Mouse (Mus musculus) myocyte (in vitro differentiated cells): ENCODE results near the gene Col10a1. TPM values are rescaled to one million over a fixed set of nuclear protein-coding genes. Genes with fewer than 3 reads are reported as not detected.
A peak's percentile ranks its signal among the peaks of the same experiment; 100 is the strongest.
"Not testable (repeated sequence)": the region's sequence is repeated elsewhere in the genome, so short reads cannot be mapped to it uniquely, and the experiment has no call there.

Experiments
- H3K27me3 ChIP-seq: one replicate; pipeline ENCODE4 v1.6.1; 2011; ENCODE audit not compliant: control insufficient read depth, insufficient read depth, insufficient read length
- H3K36me3 ChIP-seq: one replicate; pipeline ENCODE4 v1.6.1; 2011; ENCODE audit not compliant: control insufficient read depth, insufficient read depth
- H3K4me2 ChIP-seq: one replicate; pipeline ENCODE4 v1.6.1; 2011; ENCODE audit warnings: low read depth, control low read depth
- H3K4me3 ChIP-seq: one replicate; pipeline ENCODE4 v1.5.1; 2011; ENCODE audit warnings: mild to moderate bottlenecking, control low read depth, moderate library complexity
- H3K79me2 ChIP-seq: one replicate; pipeline ENCODE4 v1.6.1; 2011; ENCODE audit not compliant: control insufficient read depth, insufficient read depth
- H3ac ChIP-seq: one replicate; pipeline ENCODE4 v1.6.1; 2011; ENCODE audit not compliant: control insufficient read depth, insufficient read length
- CEBPB ChIP-seq: IDR thresholded peaks from 2 replicates; pipeline ENCODE4 v1.6.1; 2011; ENCODE audit warnings: mild to moderate bottlenecking, moderate library complexity; ENCODE audit not compliant: poor library complexity, insufficient read depth, severe bottlenecking
- E2F4 ChIP-seq: IDR thresholded peaks from one replicate; pipeline ENCODE4 v1.6.1; 2011; ENCODE audit warnings: mild to moderate bottlenecking, control low read depth, moderate library complexity; ENCODE audit not compliant: insufficient read depth
- MAX ChIP-seq: IDR thresholded peaks from one replicate; pipeline ENCODE4 v1.6.1; 2011; ENCODE audit warnings: low read depth, mild to moderate bottlenecking, control low read depth
- MYOD1 ChIP-seq, 3 experiments: IDR thresholded peaks; one replicate each; pipeline ENCODE4 v1.6.1; 2011; ENCODE audit warnings: control low read depth in 2 of 3, low read depth in 2 of 3, mild to moderate bottlenecking in 2 of 3, moderate library complexity in 1 of 3; ENCODE audit not compliant: insufficient read length in 2 of 3, control insufficient read depth in 1 of 3
- MYOG ChIP-seq, 3 experiments: IDR thresholded peaks; one replicate each; pipeline ENCODE4 v1.6.1; 2011; ENCODE audit warnings: control low read depth in 2 of 3, low read depth in 2 of 3, mild to moderate bottlenecking in 2 of 3; ENCODE audit not compliant: insufficient read length in 2 of 3, control insufficient read depth in 1 of 3, insufficient read depth in 1 of 3
- POLR2A ChIP-seq: IDR thresholded peaks from one replicate; pipeline ENCODE4 v1.6.1; 2011; ENCODE audit warnings: low read depth, mild to moderate bottlenecking, control low read depth, moderate library complexity; ENCODE audit not compliant: insufficient read length
- POLR2AphosphoS2 ChIP-seq: IDR thresholded peaks from one replicate; pipeline ENCODE4 v1.6.1; 2011; ENCODE audit warnings: low read depth, control low read depth; ENCODE audit not compliant: insufficient read length
- REST ChIP-seq: IDR thresholded peaks from one replicate; pipeline ENCODE4 v1.6.1; 2011; ENCODE audit warnings: mild to moderate bottlenecking, control low read depth, moderate library complexity; ENCODE audit not compliant: insufficient read depth, insufficient read length
- SRF ChIP-seq: IDR thresholded peaks from one replicate; pipeline ENCODE4 v1.6.1; 2011; ENCODE audit warnings: low read depth; ENCODE audit not compliant: control insufficient read depth, insufficient read length
- TCF12 ChIP-seq: IDR thresholded peaks from one replicate; pipeline ENCODE4 v1.6.1; 2011; ENCODE audit warnings: mild to moderate bottlenecking, control low read depth; ENCODE audit not compliant: poor library complexity, insufficient read depth, severe bottlenecking
- TCF3 ChIP-seq: IDR thresholded peaks from one replicate; pipeline ENCODE4 v1.6.1; 2011; ENCODE audit warnings: low read depth, control low read depth; ENCODE audit not compliant: insufficient read length
- USF1 ChIP-seq: IDR thresholded peaks from one replicate; pipeline ENCODE4 v1.6.1; 2011; ENCODE audit warnings: low read depth, mild to moderate bottlenecking, control low read depth, moderate library complexity
- polyA plus RNA-seq: library from polyadenylated mRNA; unstranded; fragments of >200 nt; fragmentation: generic; extraction: Trizol; gene quantifications from one replicate; pipeline ENCODE4 v1.2.1, GENCODE M21; 2012; ENCODE audit warnings: missing spikeins

The Col10a1 gene
- polyA plus RNA-seq, 1 experiment: 0.08 TPM

GRCm38 (mm10) chr10:34399267-34399666 lies 9.5 kb downstream of the Col10a1 start:
- Histone ChIP-seq H3K27me3 (no peaks in the 10 kb centered on the region), H3K4me2 (no peak overlapping the region), H3K4me3 (no peak overlapping the region), H3K36me3 (peaks cover 11% of the 10 kb centered on the region), H3ac (no peak overlapping the region), H3K79me2 (no peaks in the 10 kb centered on the region)
- TF ChIP-seq CEBPB (no peak), POLR2AphosphoS2 (no peak), REST (no peak), TCF3 (no peak), MYOG (IDR thresholded peaks at IDR 0.05; ENCODE audit: control insufficient read depth in 1 of 3, insufficient read depth in 1 of 3, insufficient read length in 2 of 3, low read depth in 2 of 3) (no peak), POLR2A (no peak), USF1 (no peak), E2F4 (no peak), TCF12 (no peak), SRF (no peak), MYOD1 (IDR thresholded peaks at IDR 0.05; ENCODE audit: control insufficient read depth in 1 of 3, insufficient read length in 2 of 3, low read depth in 2 of 3) (no peak), MAX (no peak)

GRCm38 (mm10) chr10:34418204-34418756 lies 28.5 kb downstream of the Col10a1 start, which contains the start of gene Nt5dc1:
TSS of gene Nt5dc1 (minus strand) at chr10:34418552.
- H3K4me2 ChIP-seq: peak within 1 kb of the TSS; percentile 96
- peaks cover 16% of the 10 kb centered on the region for H3K79me2 ChIP-seq
- H3K4me3 ChIP-seq: peak within 1 kb of the TSS; percentile 59
- no peaks in the 10 kb centered on the region for H3K27me3 ChIP-seq
- peak within 1 kb of the TSS; percentile 30 for H3ac ChIP-seq
- H3K36me3 ChIP-seq: no peaks in the 10 kb centered on the region
- TF ChIP-seq POLR2A: peak; percentile 99
- no peak for TF ChIP-seq MAX
- TF ChIP-seq POLR2AphosphoS2: peak; percentile 90

GRCm38 (mm10) chr10:34418794-34419193 lies 29.0 kb downstream of the Col10a1 start:
- not testable (repeated sequence) for H3K36me3 ChIP-seq, H3K27me3 ChIP-seq
- peaks cover 15% of the 10 kb centered on the region for H3K79me2 ChIP-seq
- peak overlapping the region; percentile 59 for H3K4me3 ChIP-seq
- peak overlapping the region; percentile 30 for H3ac ChIP-seq
- H3K4me2 ChIP-seq: peak overlapping the region; percentile 96

DNA sequence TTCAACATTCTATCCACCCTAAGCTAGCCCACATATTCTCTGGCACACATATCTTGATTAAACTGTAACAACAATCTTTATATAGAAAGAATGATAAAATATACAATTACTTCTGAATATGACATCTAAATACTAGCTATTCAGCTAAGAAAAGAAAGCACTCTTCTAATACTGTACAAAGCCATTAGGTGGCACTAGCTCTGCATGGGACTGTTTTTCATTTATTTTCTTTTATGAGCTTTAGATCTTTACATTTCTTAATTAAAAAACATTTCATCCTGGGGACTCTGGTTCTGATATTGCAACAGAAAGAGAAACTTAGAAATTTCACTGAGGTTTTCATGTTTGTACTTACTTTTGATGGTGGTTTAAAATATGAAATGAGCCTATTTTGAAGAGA lies 42.0 kb downstream of the Col10a1 start:
- Histone ChIP-seq H3K27me3 (peaks cover 6% of the 10 kb centered on the region), H3K79me2 (no peaks in the 10 kb centered on the region), H3K4me2 (no peak overlapping the region), H3K36me3 (no peaks in the 10 kb centered on the region), H3K4me3 (no peak overlapping the region), H3ac (no peak overlapping the region)
- TF ChIP-seq MAX: no peak
- TF ChIP-seq USF1: no peak
- TF ChIP-seq MYOG (IDR thresholded peaks at IDR 0.05; ENCODE audit: control insufficient read depth in 1 of 3, insufficient read depth in 1 of 3, insufficient read length in 2 of 3, low read depth in 2 of 3): no peak
- TF ChIP-seq SRF: no peak
- no peak for TF ChIP-seq POLR2AphosphoS2
- no peak for TF ChIP-seq MYOD1 (IDR thresholded peaks at IDR 0.05; ENCODE audit: control insufficient read depth in 1 of 3, insufficient read length in 2 of 3, low read depth in 2 of 3)
- TF ChIP-seq TCF3: no peak
- no peak for TF ChIP-seq POLR2A
- no peak for TF ChIP-seq CEBPB
- TF ChIP-seq TCF12: no peak
- TF ChIP-seq REST: no peak
- no peak for TF ChIP-seq E2F4

GRCm38 (mm10) chr10:34434191-34434590 lies 44.4 kb downstream of the Col10a1 start:
- not testable (repeated sequence) for H3K27me3 ChIP-seq, H3K36me3 ChIP-seq, H3K4me3 ChIP-seq, H3ac ChIP-seq, H3K4me2 ChIP-seq, H3K79me2 ChIP-seq

Other genes with a start within 250 kb of the Col10a1 start
- 7.6 TPM for gene Dse, start 182.3 kb upstream of the Col10a1 start, polyA plus RNA-seq
- 26.4 TPM for gene Tspyl1, start 107.8 kb upstream of the Col10a1 start, polyA plus RNA-seq
- gene Tspyl4, start 92.5 kb upstream of the Col10a1 start, polyA plus RNA-seq: 6.0 TPM
- 4.0 TPM for gene Nt5dc1, start 28.6 kb downstream of the Col10a1 start, polyA plus RNA-seq
- gene Frk, start 93.4 kb downstream of the Col10a1 start, polyA plus RNA-seq: 0.90 TPM